Mouse (Mus musculus) liver, embryonic 14.5 days (tissue): ENCODE measurements around the gene Kpna6. TPM values are rescaled to one million over a fixed set of nuclear protein-coding genes. Genes with fewer than 3 reads are reported as not detected.

Experiments
- ATAC-seq: fragments of 200-750 bp; cut with Nextera tagmentation; 2 replicates; pipeline ENCODE4 v1.8.0; 2017; ENCODE audit warnings: moderate number of reproducible peaks, mild to moderate bottlenecking, moderate library complexity; ENCODE audit not compliant: insufficient read depth
- DNase-seq, 3 experiments: peaks; one replicate each; pipeline ENCODE4 v3.0.0-alpha.2; 2012 to 2013; ENCODE audit warnings: low read depth in 3 of 3, low spot score in 3 of 3
- H3K27ac ChIP-seq: fragments of 300-500 bp; sonication (generic); 2 replicates; pipeline ENCODE4 v1.5.1; 2014; ENCODE audit warnings: moderate library complexity, mild to moderate bottlenecking, control low read depth, inconsistent platforms
- H3K27me3 ChIP-seq: fragments of 300-500 bp; sonication (generic); 2 replicates; pipeline ENCODE4 v1.6.1; 2014; ENCODE audit warnings: mild to moderate bottlenecking, low read length, moderate library complexity; ENCODE audit not compliant: control insufficient read depth, insufficient read depth
- H3K36me3 ChIP-seq: fragments of 300-500 bp; sonication (generic); replicated peaks from 2 replicates; pipeline ENCODE4 v1.6.1; 2014; ENCODE audit warnings: low read depth; ENCODE audit not compliant: control insufficient read depth, insufficient read depth
- H3K4me1 ChIP-seq, 2 experiments: fragments of 200-500 bp in 1 of 2; fragments of 300-500 bp in 1 of 2; sonication (generic) in 1 of 2; replicated peaks; 2 replicates each; pipeline ENCODE4 v1.6.1; 2012 to 2014; ENCODE audit warnings: antibody characterized with exemption in 1 of 2, inconsistent platforms in 1 of 2, low read length in 1 of 2; ENCODE audit not compliant: control insufficient read depth in 2 of 2, insufficient read depth in 2 of 2
- H3K4me2 ChIP-seq: fragments of 300-500 bp; sonication (generic); 2 replicates; pipeline ENCODE4 v1.6.1; 2014; ENCODE audit warnings: low read depth, mild to moderate bottlenecking, control low read depth, moderate library complexity
- H3K4me3 ChIP-seq, 2 experiments: fragments of 200-500 bp in 1 of 2; fragments of 300-500 bp in 1 of 2; sonication (generic) in 1 of 2; 2 replicates each; pipeline ENCODE4 v1.5.1; 2012 to 2014; ENCODE audit warnings: low read depth in 2 of 2, low read length in 2 of 2, mild to moderate bottlenecking in 2 of 2, control low read depth in 1 of 2, inconsistent platforms in 1 of 2, moderate library complexity in 1 of 2; ENCODE audit not compliant: insufficient read depth in 1 of 2
- H3K9ac ChIP-seq: fragments of 300-500 bp; sonication (generic); replicated peaks from 2 replicates; pipeline ENCODE4 v1.6.1; 2014; ENCODE audit warnings: mild to moderate bottlenecking, control low read depth, moderate library complexity
- H3K9me3 ChIP-seq: fragments of 300-500 bp; sonication (generic); 2 replicates; pipeline ENCODE4 v1.6.1; 2016; ENCODE audit warnings: low read length, mixed read lengths; ENCODE audit not compliant: control insufficient read depth
- CTCF ChIP-seq: IDR thresholded peaks from 2 replicates; pipeline ENCODE4 v1.5.1; 2016; ENCODE audit warnings: antibody characterized with exemption, low read depth, control low read depth
- EP300 ChIP-seq: IDR thresholded peaks from 2 replicates; pipeline ENCODE4 v1.6.1; 2016; ENCODE audit warnings: antibody characterized with exemption, low read depth
- WGBS: fragments of 180-500 bp; shearing (Covaris S2); extraction: QIAGEN DNeasy Blood & Tissue Kit; methylation state at CpG from one replicate; pipeline ENCODE4 v1.1.7; 2014; ENCODE audit not compliant: insufficient replicate concordance; 5-methylcytosine and 5-hydroxymethylcytosine counted together
- polyA plus RNA-seq, 2 experiments: library from polyadenylated mRNA; depleted of rRNA in 1 of 2; stranded (reverse) in 1 of 2; unstranded in 1 of 2; fragments of >200 nt; fragmentation: Nextera tagmentation in 1 of 2; extraction: Ambion mirVana in 1 of 2; gene quantifications; 2 replicates each; pipeline versions ENCODE4 v1.2.1 to v1.2.3; 2012 to 2014

The Kpna6 gene
- polyA plus RNA-seq, 2 experiments = 5.4 to 10.1 TPM

- no peaks in the 10 kb centered on the region for H3K27me3 ChIP-seq
- peaks cover 33% of the 10 kb centered on the region for H3K36me3 ChIP-seq
- H3K4me1 ChIP-seq = peaks cover 10 to 12% of the 10 kb centered on the region in 2 experiments
- TF ChIP-seq EP300 (no peak), CTCF (no peak)
- H3K4me3 ChIP-seq = peak overlapping the region; percentile 57 to 93
- ATAC-seq = no peak
- H3K4me2 ChIP-seq = peak overlapping the region; percentile 85
- peak overlapping the region; percentile 74 for H3K9ac ChIP-seq
- H3K9me3 ChIP-seq = no peaks in the 10 kb centered on the region
- DNase-seq = no peak
- WGBS = 2% methylated on average over 17 of the region's 17 CpGs
- H3K27ac ChIP-seq = peak overlapping the region; percentile 11
Measured at GRCm38 (mm10) chr4:129640101-129640637, 32.4 kb downstream of the Kpna6 start.

- no peak overlapping the region for H3K27ac ChIP-seq
- H3K27me3 ChIP-seq = no peaks in the 10 kb centered on the region
Measured at GRCm38 (mm10) chr4:129639221-129639620, 33.3 kb downstream of the Kpna6 start.

DNA sequence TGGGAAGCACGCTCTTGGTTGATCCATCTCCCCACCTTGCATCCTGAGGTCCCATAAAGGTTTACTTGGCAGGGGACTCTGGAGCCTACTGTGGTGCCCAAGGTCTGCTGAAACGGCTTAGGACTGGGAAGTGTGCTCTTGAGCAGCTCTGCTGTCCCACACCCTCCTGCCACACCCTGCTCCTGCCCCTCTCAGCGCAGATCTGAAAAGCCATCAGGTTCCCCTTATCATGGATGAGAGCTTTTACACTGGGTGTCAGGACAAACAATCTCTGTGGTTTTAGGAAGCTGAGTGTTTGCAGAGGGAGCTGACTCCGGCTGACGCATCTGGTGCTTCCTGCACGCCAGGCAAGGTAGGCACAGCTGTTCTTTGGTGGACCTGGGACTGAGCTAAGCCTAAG, 38.7 kb downstream of the Kpna6 start:
- peaks cover 7 to 14% of the 10 kb centered on the region in 2 experiments for H3K4me1 ChIP-seq
- no peak for TF ChIP-seq CTCF
- TF ChIP-seq EP300 = 0 out of 2 replicates have a peak, but pooled peaks have one; percentile 15
- DNase-seq (no peak), ATAC-seq (peak; percentile 79)
- H3K9ac ChIP-seq = peak overlapping the region; percentile 9; the same call in 1 of the 2 replicates
- no peaks in the 10 kb centered on the region for H3K27me3 ChIP-seq
- no peak overlapping the region for H3K27ac ChIP-seq
- no peak overlapping the region for H3K4me3 ChIP-seq
- 34% methylated on average over 6 of the region's 6 CpGs for WGBS
- peaks cover 88% of the 10 kb centered on the region for H3K36me3 ChIP-seq
- H3K4me2 ChIP-seq = peak overlapping the region; percentile 40
- no peaks in the 10 kb centered on the region for H3K9me3 ChIP-seq

More at GRCm38 (mm10) chr4:129639221-129639620, 33.3 kb downstream of the Kpna6 start:
- 84% methylated on average over 15 of the region's 15 CpGs for WGBS
- H3K9ac ChIP-seq = peak overlapping the region; percentile 74
- H3K4me1 ChIP-seq = peaks cover 10 to 18% of the 10 kb centered on the region in 2 experiments
- H3K4me2 ChIP-seq = peak overlapping the region; percentile 85
- H3K36me3 ChIP-seq = peaks cover 40% of the 10 kb centered on the region
- peak overlapping the region in 1 of 2 experiments; percentile 57; a peak in 3 of 4 replicates for H3K4me3 ChIP-seq
- DNase-seq (no peak), ATAC-seq (no peak)
- H3K9me3 ChIP-seq = no peaks in the 10 kb centered on the region
- TF ChIP-seq CTCF (no peak), EP300 (no peak)

DNA sequence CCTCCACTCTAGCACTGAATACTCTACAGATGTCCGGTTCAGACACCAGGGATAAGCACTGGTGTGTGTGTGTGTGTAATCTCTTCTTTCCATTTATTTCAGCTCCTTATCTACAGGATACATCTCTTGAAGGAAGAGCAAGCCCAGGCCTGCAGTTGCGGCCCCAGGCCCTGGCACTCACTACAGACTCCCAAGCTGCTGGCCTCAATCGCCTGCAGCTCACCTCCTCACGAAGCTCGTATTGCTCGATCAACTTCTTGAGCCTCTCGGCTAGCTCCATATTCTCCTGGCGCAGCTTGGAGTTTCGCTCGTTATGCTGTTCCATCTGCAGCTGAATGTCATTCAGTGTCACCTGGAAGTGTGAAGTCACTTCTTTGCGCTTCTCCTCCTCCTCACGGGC, 40.7 kb downstream of the Kpna6 start:
- 85% methylated on average over 12 of the region's 12 CpGs for WGBS

DNA sequence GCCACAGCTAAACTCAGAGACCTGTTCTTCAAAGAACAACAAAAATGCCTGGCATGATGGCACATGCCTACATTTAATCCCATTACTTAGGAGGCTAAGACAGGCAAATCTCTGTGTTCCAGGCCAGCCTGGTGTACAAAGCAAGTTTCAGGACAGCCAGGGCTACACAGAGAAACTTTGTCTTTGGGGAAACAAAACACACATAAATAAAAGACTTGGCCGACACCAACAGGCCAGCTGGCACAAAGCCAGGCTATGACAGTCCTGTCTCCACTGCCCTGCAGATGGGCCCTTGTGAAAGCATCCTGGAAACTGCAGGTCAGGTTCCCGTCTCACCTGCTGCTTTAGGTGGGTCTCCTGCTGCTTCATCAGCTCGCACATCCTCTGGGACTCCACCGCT, 41.6 kb downstream of the Kpna6 start:
- 82% methylated on average over 4 of the region's 4 CpGs for WGBS
- ATAC-seq (no peak), DNase-seq (no peak)
- no peak for TF ChIP-seq CTCF
- Histone ChIP-seq H3K27me3 (no peaks in the 10 kb centered on the region), H3K4me3 (no peak overlapping the region), H3K9me3 (no peaks in the 10 kb centered on the region), H3K4me2 (no peak overlapping the region), H3K36me3 (peaks cover 84% of the 10 kb centered on the region), H3K27ac (no peak overlapping the region), H3K4me1 (peaks cover 7 to 14% of the 10 kb centered on the region in 2 experiments), H3K9ac (no peak overlapping the region)

More for the DNA sequence above, 40.7 kb downstream of the Kpna6 start:
- H3K4me2 ChIP-seq = no peak overlapping the region
- H3K9ac ChIP-seq = no peak overlapping the region
- no peaks in the 10 kb centered on the region for H3K27me3 ChIP-seq
- H3K36me3 ChIP-seq = peaks cover 90% of the 10 kb centered on the region
- H3K27ac ChIP-seq = no peak overlapping the region
- ATAC-seq = no peak
- no peaks in the 10 kb centered on the region for H3K9me3 ChIP-seq
- H3K4me3 ChIP-seq = no peak overlapping the region
- DNase-seq = no peak
- peaks cover 7 to 14% of the 10 kb centered on the region in 2 experiments for H3K4me1 ChIP-seq
- no peak for TF ChIP-seq CTCF
